Mouse (Mus musculus): ENCODE measurements around the gene Gm10097.

GRCm38 (mm10) chr10:5110773-5111172 lies 41.8 kb downstream of the Gm10097 start:
- TF ChIP-seq CTCF (IDR thresholded peaks at IDR 0.05) (no peak), POLR2A (IDR thresholded peaks at IDR 0.05; ENCODE audit: insufficient read depth, low read depth, low read length) (no peak), EP300 (IDR thresholded peaks at IDR 0.05; ENCODE audit: insufficient read depth, low read depth, low read length) (no peak)
